Mouse (Mus musculus): Measurements from ENCODE around the gene Kif19a. TPM values are rescaled to one million over a fixed set of nuclear protein-coding genes. Genes with fewer than 3 reads are reported as not detected.

The Kif19a gene
- polyA plus RNA-seq, 1 experiment from 2014 or later: 1.7 TPM

Other genes with a start within 250 kb of the Kif19a start
- 851 and 1,060 TPM in 2 replicates for gene Rpl38, start 96.9 kb upstream of the Kif19a start, polyA plus RNA-seq (2016; fragmentation: Nextera tagmentation; extraction: Ambion mirVana)
- 9.6 and 12.6 TPM in 2 replicates for gene Ttyh2, start 90.0 kb upstream of the Kif19a start, polyA plus RNA-seq (2016; fragmentation: Nextera tagmentation; extraction: Ambion mirVana)
- 2.1 and 2.2 TPM in 2 replicates for gene Dnaic2, start 38.0 kb upstream of the Kif19a start, polyA plus RNA-seq (2016; fragmentation: Nextera tagmentation; extraction: Ambion mirVana)
- gene Btbd17, start 30.6 kb downstream of the Kif19a start, polyA plus RNA-seq (2016; fragmentation: Nextera tagmentation; extraction: Ambion mirVana): 57.3 and 69.1 TPM in 2 replicates
- gene Gpr142, start 33.5 kb downstream of the Kif19a start, polyA plus RNA-seq (2016; fragmentation: Nextera tagmentation; extraction: Ambion mirVana): 0.27 and 0.36 TPM in 2 replicates
- 19.0 TPM in 2 replicates for gene Gprc5c, start 85.8 kb downstream of the Kif19a start, polyA plus RNA-seq (2016; fragmentation: Nextera tagmentation; extraction: Ambion mirVana)
- 0.58 and 0.93 TPM in 2 replicates for gene Cd300a, start 124.7 kb downstream of the Kif19a start, polyA plus RNA-seq (2016; fragmentation: Nextera tagmentation; extraction: Ambion mirVana)
- gene Cd300lb, start 169.0 kb downstream of the Kif19a start, polyA plus RNA-seq (2016; fragmentation: Nextera tagmentation; extraction: Ambion mirVana): 0.05 TPM in 1 of 2 replicates, not detected in the other
- not detected in 2 replicates for gene Cd300c, start 203.8 kb downstream of the Kif19a start, polyA plus RNA-seq (2016; fragmentation: Nextera tagmentation; extraction: Ambion mirVana)
- gene Cd300ld, start 224.5 kb downstream of the Kif19a start, polyA plus RNA-seq (2016; fragmentation: Nextera tagmentation; extraction: Ambion mirVana): 0.10 TPM in 2 replicates
- gene Cd300c2, start 236.5 kb downstream of the Kif19a start, polyA plus RNA-seq (2016; fragmentation: Nextera tagmentation; extraction: Ambion mirVana): 0.56 and 0.71 TPM in 2 replicates

Data from midbrain, embryonic 10.5 days (tissue).